Mouse (Mus musculus): Measurements from ENCODE around the gene Olfr495.

Olfr495 gene

GRCm38 (mm10) chr7:108392867-108393266 is at the start of gene Olfr495:
Olfr495 (plus strand) TSS chr7:108393167.
- DNase-seq (ENCODE audit: low spot score in 2 of 2), result no peak

DNA sequence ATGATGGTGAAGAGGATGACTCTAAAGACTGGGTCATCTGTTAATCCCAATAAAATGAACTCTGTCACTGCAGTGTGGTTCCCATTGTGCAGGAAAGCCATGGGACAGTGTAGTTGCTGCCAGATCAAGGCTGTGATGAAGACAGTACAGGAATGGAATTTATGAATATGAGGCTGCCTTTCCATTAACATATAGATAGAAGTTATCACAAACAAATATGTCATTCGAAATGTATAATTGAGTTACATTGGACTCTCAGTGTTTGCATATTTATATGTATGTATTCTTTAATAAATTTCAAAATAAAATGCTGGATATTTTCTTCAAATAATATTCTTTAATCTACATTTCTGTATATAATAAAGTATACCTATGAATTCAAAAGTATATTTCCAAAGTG is 46.1 kb upstream of the Olfr495 start, which contains the start of gene Olfr493:
TSS of gene Olfr493 (minus strand) at position 101 of the 400 bp plus-strand sequence.
- no peak for DNase-seq (ENCODE audit: low spot score in 2 of 2)

DNA sequence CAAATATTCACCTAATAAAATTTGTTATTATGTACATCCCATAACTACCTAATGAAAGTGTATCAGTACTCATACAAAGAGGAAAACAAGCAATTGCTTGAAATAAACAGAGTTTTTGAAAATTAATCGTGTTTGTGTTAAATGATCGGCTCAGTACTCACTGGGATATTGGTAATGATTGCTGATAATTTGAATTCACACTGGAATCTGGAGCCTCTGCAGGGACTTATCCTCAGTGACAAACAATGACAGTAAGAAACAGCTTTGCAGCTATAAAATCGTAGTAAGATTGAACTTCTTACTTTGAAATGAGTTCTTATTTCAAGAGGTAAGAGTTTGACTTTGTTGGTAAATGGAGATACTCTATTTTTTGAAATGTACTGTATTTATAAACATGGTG is 27.9 kb upstream of the Olfr495 start, which contains the start of gene Olfr494:
TSS of gene Olfr494 (plus strand) at position 301 of the 400 bp plus-strand sequence.
- DNase-seq (ENCODE audit: low spot score in 2 of 2), result no peak

- no peak for DNase-seq (ENCODE audit: low spot score in 2 of 2)
Observed at GRCm38 (mm10) chr7:108420121-108420520, 27.2 kb downstream of the Olfr495 start, which contains the start of gene Olfr497. Olfr497 (plus strand) TSS chr7:108420421.
